Mouse (Mus musculus): ENCODE measurements around the gene Slc6a16.
A peak's percentile ranks its signal among the peaks of the same experiment; 100 is the strongest.

Slc6a16 gene

GRCm38 (mm10) chr7:45216442-45217183, 24.3 kb upstream of the Slc6a16 start:
- no peak for DNase-seq (ENCODE audit: low spot score in 2 of 2)

DNA sequence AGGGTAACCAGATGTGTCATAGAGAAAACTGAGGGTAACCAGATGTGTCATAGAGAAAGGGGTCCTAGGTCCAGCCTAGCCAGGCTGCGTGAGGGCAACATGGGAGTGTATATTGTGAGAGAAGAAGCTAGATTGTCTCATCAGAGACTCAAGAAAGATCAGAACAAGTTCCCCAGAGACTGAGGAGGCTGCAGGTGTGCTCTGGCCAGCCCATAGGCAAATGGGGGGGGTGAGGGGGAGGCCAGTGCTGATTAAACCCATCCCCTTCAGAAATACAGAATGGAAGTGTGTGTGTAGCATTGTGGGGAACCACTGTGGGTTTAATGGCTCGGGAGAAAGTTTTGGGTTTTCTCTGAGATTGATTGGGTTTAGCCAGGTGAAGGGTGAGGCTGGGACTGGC, 19.2 kb upstream of the Slc6a16 start:
- no peak for DNase-seq (ENCODE audit: low spot score in 2 of 2)

- no peak for DNase-seq (ENCODE audit: low spot score in 2 of 2)
Measured at GRCm38 (mm10) chr7:45224826-45225225, 16.1 kb upstream of the Slc6a16 start.

GRCm38 (mm10) chr7:45226421-45226820, 14.5 kb upstream of the Slc6a16 start:
- no peak for DNase-seq (ENCODE audit: low spot score in 2 of 2)

DNA sequence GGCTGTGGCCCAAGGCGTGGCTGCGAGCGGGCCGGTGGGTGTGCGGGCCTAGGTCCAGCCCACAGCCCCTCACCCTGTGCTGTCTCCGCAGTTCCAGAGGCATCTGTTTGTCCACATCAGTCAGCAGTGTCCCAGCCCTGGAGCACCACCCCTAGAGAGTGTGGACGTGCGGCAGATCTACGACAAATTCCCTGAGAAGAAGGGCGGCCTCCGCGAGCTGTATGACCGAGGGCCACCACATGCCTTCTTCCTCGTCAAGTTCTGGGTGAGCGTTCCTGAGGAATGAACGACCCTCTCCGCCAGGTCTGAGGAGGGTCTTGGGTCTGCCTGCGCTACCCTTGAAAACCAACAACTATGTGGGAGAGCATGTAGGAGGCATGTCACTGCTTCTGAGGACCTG, 12.3 kb upstream of the Slc6a16 start:
- no peak for DNase-seq (ENCODE audit: low spot score in 2 of 2)

GRCm38 (mm10) chr7:45229046-45229445, 11.8 kb upstream of the Slc6a16 start:
- DNase-seq (ENCODE audit: low spot score in 2 of 2), result no peak

DNA sequence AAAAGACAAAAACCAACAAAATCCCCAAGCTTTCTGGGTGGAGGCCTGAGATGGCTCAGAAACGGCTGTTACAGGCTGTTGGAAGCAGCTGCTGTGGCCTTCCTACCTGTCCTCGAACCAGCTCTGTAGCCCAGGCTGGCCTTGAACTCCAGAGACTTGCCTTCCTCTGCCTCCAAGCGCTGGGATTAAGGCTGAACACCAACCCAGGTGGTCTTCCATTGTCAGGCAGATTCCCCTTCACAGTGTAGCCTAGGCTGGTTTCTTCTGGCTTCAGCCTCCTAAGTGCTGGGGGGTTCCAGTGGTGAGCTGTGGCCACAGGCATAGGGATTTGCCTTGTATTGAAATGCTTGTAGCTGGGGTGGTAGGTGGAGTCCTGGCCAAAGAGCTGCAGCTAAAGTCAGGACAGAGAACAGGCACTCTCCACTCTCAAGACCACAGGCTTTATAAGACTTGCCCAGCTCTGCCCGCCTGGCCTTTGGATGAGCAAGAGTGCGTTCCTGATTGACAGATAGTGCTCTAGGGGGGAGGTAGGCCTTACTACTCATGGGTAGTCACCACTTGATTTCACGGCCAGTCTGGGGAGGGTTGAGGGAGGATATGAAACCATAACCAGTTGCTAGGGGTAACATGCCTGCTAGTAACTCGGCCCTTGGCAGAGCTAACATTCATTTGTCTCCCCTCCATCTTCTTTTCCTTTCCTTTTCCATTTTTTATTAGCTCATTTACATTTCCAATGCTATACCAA, 11.3 kb upstream of the Slc6a16 start:
- no peak for DNase-seq (ENCODE audit: low spot score in 2 of 2)

DNA sequence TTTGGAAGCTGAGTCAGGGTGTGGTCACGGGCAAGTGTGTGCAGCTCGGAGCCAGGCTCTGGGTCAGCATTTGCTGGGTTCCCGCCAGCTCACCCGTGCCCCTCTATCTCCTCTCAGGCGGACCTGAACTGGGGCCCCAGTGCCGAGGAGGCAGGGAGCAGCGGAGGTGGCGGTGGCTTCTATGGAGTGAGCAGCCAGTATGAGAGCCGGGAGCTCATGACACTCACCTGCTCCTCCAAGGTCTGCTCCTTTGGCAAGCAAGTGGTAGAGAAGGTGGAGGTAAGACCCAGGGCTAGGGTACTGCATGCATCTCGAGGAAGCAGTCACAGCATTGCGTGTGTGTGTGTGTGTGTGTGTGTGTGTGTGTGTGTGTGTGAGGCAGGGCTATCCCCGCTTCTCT, 9.7 kb upstream of the Slc6a16 start:
- DNase-seq (ENCODE audit: low spot score in 2 of 2), result no peak

GRCm38 (mm10) chr7:45231941-45232340, 8.9 kb upstream of the Slc6a16 start:
- DNase-seq (ENCODE audit: low spot score in 2 of 2), result no peak

DNA sequence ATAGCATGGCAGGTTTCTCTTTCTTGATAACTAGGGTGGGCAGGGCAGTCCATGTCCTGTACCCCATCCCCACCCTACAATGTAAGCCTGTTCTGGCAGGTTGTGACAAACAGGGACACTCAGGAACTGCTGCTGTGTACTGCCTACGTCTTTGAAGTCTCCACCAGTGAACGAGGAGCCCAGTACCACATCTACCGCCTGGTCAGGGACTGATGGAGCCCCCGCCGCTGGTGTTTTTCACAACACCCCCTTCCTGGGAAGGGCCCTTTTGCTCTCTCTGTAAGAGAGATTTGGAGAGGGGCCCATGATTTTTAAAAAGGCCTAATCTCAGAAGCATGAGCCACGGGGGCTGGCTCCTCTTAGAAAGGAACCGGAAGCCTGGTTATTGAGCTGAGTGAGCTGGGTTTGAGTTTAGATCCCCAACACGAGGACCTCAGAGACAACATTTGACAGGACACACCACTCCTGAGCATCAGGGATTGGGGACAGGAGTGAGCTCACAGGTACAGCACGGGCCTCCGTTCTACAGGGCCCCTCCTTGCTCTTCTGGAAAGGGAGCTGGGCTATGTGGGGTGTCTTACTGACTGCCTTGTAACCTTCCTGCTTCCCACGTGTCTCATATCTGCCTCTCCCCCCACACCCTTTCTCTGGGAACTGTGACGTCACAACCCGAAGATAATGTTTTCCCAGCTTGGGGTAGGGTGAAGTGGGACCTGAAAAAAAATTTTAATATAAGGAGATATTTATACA, 8.0 kb upstream of the Slc6a16 start:
- DNase-seq (ENCODE audit: low spot score in 2 of 2), result peak; percentile 18 to 52

DNA sequence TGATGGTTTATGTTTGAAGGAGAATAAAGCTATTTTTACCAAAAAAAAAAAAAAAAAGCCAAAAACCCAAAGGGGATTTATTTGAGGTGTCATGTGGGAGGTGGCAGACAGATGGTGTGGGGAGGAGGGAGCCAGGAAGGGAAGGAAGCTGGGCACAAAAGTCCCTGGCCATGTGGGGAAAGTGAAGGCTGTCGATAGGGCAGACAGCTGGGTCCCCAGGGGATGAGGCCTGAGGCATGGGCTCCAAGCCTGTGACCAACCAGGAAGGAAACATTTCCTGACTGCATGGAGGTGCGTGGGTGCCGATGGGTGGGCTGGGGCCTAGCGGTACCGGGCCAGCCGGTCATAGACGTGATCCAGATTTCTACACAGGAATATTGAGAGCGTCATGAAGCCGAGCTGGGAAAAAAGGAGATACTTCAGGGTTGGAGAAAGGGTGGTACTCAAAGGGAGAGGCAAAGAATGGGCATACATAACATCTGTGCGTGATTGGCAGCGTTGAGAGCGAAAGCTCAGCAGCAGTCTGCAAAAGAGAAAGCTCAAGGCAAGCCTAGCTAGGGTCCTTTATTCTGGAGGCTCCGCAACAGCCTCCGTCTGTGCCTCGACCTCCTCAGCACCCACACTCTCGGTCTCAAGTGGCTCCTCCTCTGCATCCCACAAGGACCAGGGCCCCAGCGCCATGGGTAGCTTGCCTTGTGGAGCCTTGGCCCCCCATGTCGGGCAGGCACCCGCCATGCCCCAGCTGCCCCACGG, 7.1 kb upstream of the Slc6a16 start:
- DNase-seq (ENCODE audit: low spot score in 2 of 2), result peak; percentile 81

GRCm38 (mm10) chr7:45234333-45234841, 6.5 kb upstream of the Slc6a16 start:
- DNase-seq (ENCODE audit: low spot score in 2 of 2), result no peak

DNA sequence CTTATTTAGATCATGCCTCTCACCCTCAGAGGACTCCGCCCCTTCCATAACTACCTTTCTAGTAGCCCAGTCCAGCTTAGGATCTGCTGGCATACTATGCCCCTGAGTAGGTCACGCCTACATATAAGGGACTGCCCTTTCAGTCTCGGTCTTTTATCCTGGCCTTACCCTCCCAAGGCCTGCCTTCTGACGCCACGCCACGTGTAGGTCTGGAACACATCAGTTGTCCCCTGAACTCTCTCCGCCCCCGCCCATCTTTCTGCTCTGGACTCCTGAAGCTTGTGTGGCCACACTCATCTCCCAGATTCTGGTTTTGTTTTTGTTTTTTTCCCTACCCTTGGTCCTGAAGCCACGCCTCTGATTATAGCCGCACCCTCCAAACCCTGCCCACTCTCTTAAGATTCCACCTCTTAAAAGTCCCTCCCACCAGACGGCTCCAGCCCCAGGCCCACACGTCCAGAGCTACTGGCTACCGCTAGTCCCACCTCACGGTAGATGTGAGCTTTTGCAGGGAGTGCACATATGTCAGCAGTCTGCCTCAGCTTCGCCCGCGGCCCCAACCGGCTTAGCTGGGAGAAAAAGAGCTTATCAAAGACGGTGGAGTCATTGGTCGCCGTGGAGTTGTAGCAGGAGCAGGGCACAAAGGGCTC, 5.8 kb upstream of the Slc6a16 start:
- DNase-seq (ENCODE audit: low spot score in 2 of 2), result no peak

- no peak for DNase-seq (ENCODE audit: low spot score in 2 of 2)
Measured at GRCm38 (mm10) chr7:45235656-45236180, 5.2 kb upstream of the Slc6a16 start.

GRCm38 (mm10) chr7:45237747-45238699, 2.9 kb upstream of the Slc6a16 start:
- DNase-seq (ENCODE audit: low spot score in 2 of 2), result no peak

DNA sequence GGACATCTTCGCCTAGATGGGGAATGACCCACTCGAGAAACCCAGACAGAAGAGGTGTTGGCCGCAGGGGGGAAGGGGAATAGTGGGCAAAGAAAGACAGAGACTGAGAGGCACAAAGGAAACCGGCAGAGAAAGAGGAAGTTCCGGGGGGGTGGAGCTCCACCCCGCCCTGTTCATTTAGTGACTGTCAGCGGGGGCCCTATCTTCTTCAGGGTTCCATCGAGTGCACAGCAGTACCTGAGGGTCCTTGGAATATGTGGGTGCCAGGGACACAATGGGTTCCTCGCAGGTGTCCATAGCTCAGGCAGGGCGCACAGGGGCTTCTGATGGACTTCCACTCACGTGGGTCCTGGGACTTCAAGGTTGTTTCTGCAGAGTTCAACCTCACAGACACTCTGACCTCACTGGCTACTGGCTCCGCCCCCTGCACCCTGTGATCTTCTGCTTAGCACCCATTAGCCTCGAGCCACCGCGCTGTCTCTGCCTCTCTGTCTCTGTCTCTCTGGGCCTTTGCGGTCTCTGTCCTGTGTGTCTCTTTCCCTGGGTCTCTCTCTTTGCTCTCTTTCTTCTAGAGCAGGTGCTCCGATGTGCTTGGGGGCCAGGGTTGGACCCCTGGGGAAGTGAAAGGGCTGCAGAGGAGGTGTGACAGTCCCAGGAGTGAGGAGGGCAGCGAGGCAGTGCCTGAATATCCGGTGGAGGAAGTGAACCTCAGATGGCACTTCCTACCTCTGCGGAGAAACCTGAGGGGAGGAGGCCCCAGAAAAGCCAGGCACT, 2.0 kb upstream of the Slc6a16 start, which contains the start of gene Cd37:
Gene Cd37 (minus strand): TSS at position 393 of the 774 bp plus-strand sequence.
- DNase-seq (ENCODE audit: low spot score in 2 of 2), result no peak

GRCm38 (mm10) chr7:45240109-45240508, 776 bp upstream of the Slc6a16 start:
- DNase-seq (ENCODE audit: low spot score in 2 of 2), result no peak

DNA sequence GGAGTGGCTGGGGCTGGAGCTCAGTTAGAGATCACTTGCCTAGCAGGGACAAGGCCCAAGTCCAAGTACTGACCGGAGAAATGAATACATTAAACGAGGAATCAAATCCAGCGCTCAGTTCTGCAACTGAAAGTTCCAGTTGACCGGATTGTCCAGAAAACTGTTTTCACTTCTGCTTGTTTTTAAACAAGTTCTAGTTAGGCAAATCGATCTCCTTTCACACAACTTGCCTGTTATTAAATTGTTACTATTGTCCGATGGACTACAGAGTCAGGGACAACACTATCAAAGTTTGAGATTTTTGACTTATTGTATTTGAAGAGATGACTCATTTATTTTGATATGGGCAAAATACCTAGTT, 484 bp downstream of the Slc6a16 start:
- DNase-seq (ENCODE audit: low spot score in 2 of 2), result no peak

GRCm38 (mm10) chr7:45247666-45248065, 6.8 kb downstream of the Slc6a16 start:
- DNase-seq (ENCODE audit: low spot score in 2 of 2), result no peak
